Mouse (Mus musculus) midbrain, embryonic 13.5 days (tissue): ENCODE results near the gene Prl5a1. TPM values are rescaled to one million over a fixed set of nuclear protein-coding genes. Genes with fewer than 3 reads are reported as not detected.

ENCODE experiments used
- ATAC-seq: fragments of 200-750 bp; cut with Nextera tagmentation; 2 replicates; pipeline ENCODE4 v1.8.0; 2017; ENCODE audit warnings: mild to moderate bottlenecking, moderate TSS enrichment, moderate library complexity
- H3K27ac ChIP-seq: fragments of 300-500 bp; sonication (generic); 2 replicates; pipeline ENCODE4 v1.5.1; 2015; ENCODE audit warnings: inconsistent platforms, mild to moderate bottlenecking, moderate library complexity
- H3K27me3 ChIP-seq: fragments of 300-500 bp; sonication (generic); 2 replicates; pipeline ENCODE4 v1.6.1; 2015; ENCODE audit warnings: mild to moderate bottlenecking, inconsistent platforms
- H3K36me3 ChIP-seq: fragments of 300-500 bp; sonication (generic); 2 replicates; pipeline ENCODE4 v1.6.1; 2015; ENCODE audit warnings: mild to moderate bottlenecking, inconsistent platforms
- H3K4me1 ChIP-seq: fragments of 300-500 bp; sonication (generic); replicated peaks from 2 replicates; pipeline ENCODE4 v1.6.1; 2015; ENCODE audit warnings: inconsistent platforms
- H3K4me2 ChIP-seq: fragments of 300-500 bp; sonication (generic); replicated peaks from 2 replicates; pipeline ENCODE4 v1.6.1; 2015; ENCODE audit warnings: moderate library complexity, mild to moderate bottlenecking, inconsistent platforms
- H3K4me3 ChIP-seq: fragments of 300-500 bp; sonication (generic); replicated peaks from 2 replicates; pipeline ENCODE4 v1.5.1; 2015; ENCODE audit warnings: mild to moderate bottlenecking, inconsistent platforms
- H3K9ac ChIP-seq: fragments of 300-500 bp; sonication (generic); replicated peaks from 2 replicates; pipeline ENCODE4 v1.6.1; 2015; ENCODE audit warnings: mild to moderate bottlenecking, inconsistent platforms
- H3K9me3 ChIP-seq: fragments of 300-500 bp; sonication (generic); 2 replicates; pipeline ENCODE4 v1.6.1; 2016; ENCODE audit warnings: mild to moderate bottlenecking, inconsistent platforms
- WGBS: fragments of 180-500 bp; shearing (Covaris S2); methylation state at CpG from one replicate; pipeline ENCODE4 v1.1.7; 2015; 5-methylcytosine and 5-hydroxymethylcytosine counted together
- polyA plus RNA-seq: library from polyadenylated mRNA; unstranded; fragments of >200 nt; fragmentation: Nextera tagmentation; extraction: Ambion mirVana; gene quantifications from 2 replicates; pipeline ENCODE4 v1.2.1, GENCODE M21; 2015

Prl5a1 gene
- not detected in 2 replicates for polyA plus RNA-seq

- WGBS = 95% methylated on average over 6 of the region's 6 CpGs
- no peaks in the 10 kb centered on the region for H3K27me3 ChIP-seq
These were observed at the start of gene Prl5a1 for GRCm38 (mm10) chr13:28142184-28142583. Prl5a1 (plus strand) TSS chr13:28142484.

GRCm38 (mm10) chr13:28096161-28096560 is 46.1 kb upstream of the Prl5a1 start:
- no peaks in the 10 kb centered on the region for H3K36me3 ChIP-seq
- no peak overlapping the region for H3K4me2 ChIP-seq
- no peak overlapping the region for H3K27ac ChIP-seq
- no peaks in the 10 kb centered on the region for H3K9me3 ChIP-seq
- H3K27me3 ChIP-seq = no peaks in the 10 kb centered on the region
- no peak overlapping the region for H3K9ac ChIP-seq
- H3K4me1 ChIP-seq = no peaks in the 10 kb centered on the region
- ATAC-seq = no peak
- H3K4me3 ChIP-seq = no peak overlapping the region

More at GRCm38 (mm10) chr13:28142184-28142583, at the start of gene Prl5a1:
- no peaks in the 10 kb centered on the region for H3K4me1 ChIP-seq
- ATAC-seq = no peak
- no peak within 1 kb of the TSS for H3K4me2 ChIP-seq
- H3K27ac ChIP-seq = no peak within 1 kb of the TSS
- H3K36me3 ChIP-seq = no peaks in the 10 kb centered on the region
- H3K4me3 ChIP-seq = no peak within 1 kb of the TSS
- no peak within 1 kb of the TSS for H3K9ac ChIP-seq
- no peaks in the 10 kb centered on the region for H3K9me3 ChIP-seq

GRCm38 (mm10) chr13:28108536-28108935 is 33.7 kb upstream of the Prl5a1 start:
- Histone ChIP-seq H3K27ac (no peak overlapping the region), H3K9me3 (no peaks in the 10 kb centered on the region), H3K36me3 (no peaks in the 10 kb centered on the region), H3K4me1 (no peaks in the 10 kb centered on the region), H3K4me2 (no peak overlapping the region), H3K4me3 (no peak overlapping the region), H3K27me3 (no peaks in the 10 kb centered on the region), H3K9ac (no peak overlapping the region)
- ATAC-seq = no peak
- 84% methylated on average over 3 of the region's 3 CpGs for WGBS

DNA sequence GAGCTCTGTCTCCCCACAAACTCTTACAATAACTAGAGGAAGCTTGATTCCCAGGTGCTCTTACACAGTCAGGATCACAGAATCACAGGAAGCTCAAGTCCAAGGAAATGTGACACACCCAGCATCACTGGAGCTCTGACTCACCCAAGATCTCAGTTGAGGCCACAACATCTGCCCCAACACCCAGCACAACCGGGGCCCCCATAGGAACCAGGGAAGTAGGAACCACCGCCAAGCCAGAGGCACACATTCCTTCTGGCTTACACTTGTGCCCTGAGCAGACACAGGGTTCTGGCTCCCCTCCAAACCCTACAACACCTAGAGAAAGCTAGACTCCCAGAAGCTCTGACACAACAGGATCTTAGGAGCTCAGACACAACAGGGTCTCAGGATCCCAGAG is 9.5 kb upstream of the Prl5a1 start:
- Histone ChIP-seq H3K4me3 (no peak overlapping the region), H3K4me2 (no peak overlapping the region), H3K36me3 (no peaks in the 10 kb centered on the region), H3K9me3 (no peaks in the 10 kb centered on the region), H3K27me3 (no peaks in the 10 kb centered on the region), H3K4me1 (no peaks in the 10 kb centered on the region), H3K9ac (no peak overlapping the region), H3K27ac (no peak overlapping the region)
- ATAC-seq = no peak
- WGBS = 90% methylated on average over 2 of the region's 2 CpGs

DNA sequence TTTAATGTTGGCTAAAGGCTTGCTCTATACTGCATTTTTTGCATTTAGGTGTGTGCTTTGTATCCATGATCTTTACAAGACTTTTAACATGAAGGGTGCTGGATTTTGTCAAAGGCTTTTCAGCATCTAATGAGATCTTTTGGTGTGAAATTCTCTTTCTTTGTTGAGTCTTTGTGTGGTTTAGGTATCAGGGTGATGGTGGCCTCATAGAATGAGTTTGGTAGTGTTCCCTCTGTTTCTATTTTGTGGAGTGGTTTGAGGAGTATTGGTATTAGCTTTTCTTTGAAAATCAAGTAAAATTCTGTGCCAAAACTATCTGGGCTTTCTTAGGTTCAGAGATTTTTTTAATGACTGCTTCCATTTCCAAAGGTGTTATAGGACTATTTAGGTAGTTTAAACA is 6.5 kb upstream of the Prl5a1 start:
- Histone ChIP-seq H3K4me2 (no peak overlapping the region), H3K4me1 (no peaks in the 10 kb centered on the region), H3K36me3 (no peaks in the 10 kb centered on the region), H3K4me3 (no peak overlapping the region), H3K27ac (no peak overlapping the region), H3K9me3 (no peaks in the 10 kb centered on the region), H3K9ac (no peak overlapping the region), H3K27me3 (no peaks in the 10 kb centered on the region)
- ATAC-seq = no peak

Other genes starting within 250 kb of the Prl5a1 start
- not detected in 2 replicates for gene Prl4a1, start 126.3 kb upstream of the Prl5a1 start, polyA plus RNA-seq
- gene Gm11361, start 115.0 kb downstream of the Prl5a1 start, polyA plus RNA-seq = 2.1 and 5.2 TPM in 2 replicates